Mouse (Mus musculus): ENCODE data around the gene Tex21. TPM values are rescaled to one million over a fixed set of nuclear protein-coding genes. Genes with fewer than 3 reads are reported as not detected.
A peak's percentile ranks its signal among the peaks of the same experiment; 100 is the strongest.
"Not testable (repeated sequence)": the region's sequence is repeated elsewhere in the genome, so short reads cannot be mapped to it uniquely, and the experiment has no call there.

The Tex21 gene
- polyA plus RNA-seq, 1 experiment from 2014 or later = not detected

DNA sequence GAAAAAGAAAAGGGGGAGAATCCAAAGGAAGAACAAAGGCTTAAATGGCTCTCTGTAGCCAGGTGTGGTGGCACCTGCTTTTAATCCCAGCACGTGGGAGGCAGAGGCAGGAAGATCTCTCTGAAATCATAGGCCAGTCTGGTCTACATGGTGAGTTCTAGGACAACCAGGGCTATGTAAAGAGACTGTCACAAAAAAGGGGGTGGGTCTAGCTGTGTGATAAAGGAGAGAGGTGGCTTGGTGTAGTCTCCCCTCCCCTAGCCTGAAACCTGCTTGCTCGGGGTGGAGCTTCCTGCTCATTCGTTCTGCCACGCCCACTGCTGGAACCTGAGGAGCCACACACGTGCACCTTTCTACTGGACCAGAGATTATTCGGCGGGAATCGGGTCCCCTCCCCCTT is 24.4 kb downstream of the Tex21 start:
- not testable (repeated sequence) for H3K36me3 ChIP-seq; H3K4me1 ChIP-seq; H3K4me3 ChIP-seq; H3K27ac ChIP-seq (replicated peaks); H3K27me3 ChIP-seq (ENCODE audit: low read depth, poor library complexity, severe bottlenecking); H3K9me3 ChIP-seq (replicated peaks); DNase-seq (ENCODE audit: low spot score)
- 59% methylated on average over 3 of the region's 8 CpGs for WGBS

GRCm38 (mm10) chr12:76216716-76217115 is 29.8 kb downstream of the Tex21 start:
- Histone ChIP-seq H3K9me3 (replicated peaks) (no peaks in the 10 kb centered on the region), H3K4me1 (no peaks in the 10 kb centered on the region), H3K27ac (replicated peaks) (no peak overlapping the region), H3K36me3 (no peaks in the 10 kb centered on the region), H3K27me3 (ENCODE audit: low read depth, poor library complexity, severe bottlenecking) (no peaks in the 10 kb centered on the region), H3K4me3 (no peak overlapping the region)
- DNase-seq (ENCODE audit: low spot score) = no peak
- 70% methylated on average over 11 of the region's 11 CpGs for WGBS

- no peak overlapping the region for H3K27ac ChIP-seq (replicated peaks)
- no peaks in the 10 kb centered on the region for H3K36me3 ChIP-seq
- no peaks in the 10 kb centered on the region for H3K9me3 ChIP-seq (replicated peaks)
- no peaks in the 10 kb centered on the region for H3K27me3 ChIP-seq (ENCODE audit: low read depth, poor library complexity, severe bottlenecking)
- WGBS = 28% methylated on average over 5 of the region's 5 CpGs
- H3K4me1 ChIP-seq = no peaks in the 10 kb centered on the region
- DNase-seq (ENCODE audit: low spot score) = no peak
- no peak overlapping the region for H3K4me3 ChIP-seq
These were observed 31.4 kb downstream of the Tex21 start for GRCm38 (mm10) chr12:76215121-76215520.

- WGBS = 93% methylated on average over 5 of the region's 5 CpGs
- Histone ChIP-seq H3K27me3 (ENCODE audit: low read depth, poor library complexity, severe bottlenecking) (no peaks in the 10 kb centered on the region), H3K36me3 (no peaks in the 10 kb centered on the region), H3K9me3 (replicated peaks) (no peaks in the 10 kb centered on the region), H3K4me3 (no peak overlapping the region), H3K27ac (replicated peaks) (no peak overlapping the region), H3K4me1 (no peaks in the 10 kb centered on the region)
- no peak for DNase-seq (ENCODE audit: low spot score)
These were observed 37.0 kb downstream of the Tex21 start for GRCm38 (mm10) chr12:76209429-76209974.

GRCm38 (mm10) chr12:76200326-76200725 is 46.2 kb downstream of the Tex21 start:
- Histone ChIP-seq H3K4me3 (no peak overlapping the region), H3K27ac (replicated peaks) (no peak overlapping the region), H3K36me3 (no peaks in the 10 kb centered on the region), H3K9me3 (replicated peaks) (no peaks in the 10 kb centered on the region), H3K27me3 (ENCODE audit: low read depth, poor library complexity, severe bottlenecking) (peaks cover 13% of the 10 kb centered on the region), H3K4me1 (peaks cover 18% of the 10 kb centered on the region)
- DNase-seq (ENCODE audit: low spot score) = no peak
- WGBS = 72% methylated on average over 4 of the region's 4 CpGs

DNA sequence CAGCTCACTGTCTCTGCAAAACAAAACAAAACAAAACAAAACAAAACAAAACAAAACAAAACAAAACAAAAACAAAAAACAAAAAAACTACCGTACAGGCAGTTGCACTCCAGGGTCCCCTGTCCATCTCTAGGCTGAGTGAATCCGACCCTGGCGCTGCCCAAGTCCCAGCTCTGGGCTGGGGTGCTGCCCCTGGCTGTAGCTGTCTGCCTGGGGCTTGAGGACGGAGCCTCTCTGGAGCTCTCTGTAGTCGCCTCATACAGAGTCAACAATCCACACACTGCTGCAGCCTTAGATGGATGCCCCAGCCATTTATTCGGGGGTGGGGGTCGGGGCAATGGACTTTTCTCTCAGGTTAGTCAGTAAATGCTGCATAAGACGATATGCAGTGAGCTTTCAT is 49.5 kb downstream of the Tex21 start:
- Histone ChIP-seq H3K4me3 (peak overlapping the region; percentile 52), H3K4me1 (peaks cover 18% of the 10 kb centered on the region), H3K36me3 (no peaks in the 10 kb centered on the region), H3K27me3 (ENCODE audit: low read depth, poor library complexity, severe bottlenecking) (peaks cover 31% of the 10 kb centered on the region), H3K9me3 (replicated peaks) (no peaks in the 10 kb centered on the region), H3K27ac (replicated peaks) (peak overlapping the region; percentile 75)
- no peak for DNase-seq (ENCODE audit: low spot score)
- 37% methylated on average over 8 of the region's 8 CpGs for WGBS

- Histone ChIP-seq H3K27ac (replicated peaks) (peak overlapping the region; percentile 75), H3K27me3 (ENCODE audit: low read depth, poor library complexity, severe bottlenecking) (peaks cover 31% of the 10 kb centered on the region), H3K4me3 (peak overlapping the region; percentile 52), H3K4me1 (peaks cover 18% of the 10 kb centered on the region), H3K9me3 (replicated peaks) (no peaks in the 10 kb centered on the region), H3K36me3 (no peaks in the 10 kb centered on the region)
- peak; percentile 81 for DNase-seq (ENCODE audit: low spot score)
- 7% methylated on average over 6 of the region's 6 CpGs for WGBS
These were observed 49.9 kb downstream of the Tex21 start for GRCm38 (mm10) chr12:76196709-76197054.

- Histone ChIP-seq H3K4me1 (peaks cover 18% of the 10 kb centered on the region), H3K27ac (replicated peaks) (peak overlapping the region; percentile 73), H3K4me3 (peak overlapping the region; percentile 52), H3K36me3 (no peaks in the 10 kb centered on the region), H3K27me3 (ENCODE audit: low read depth, poor library complexity, severe bottlenecking) (peaks cover 31% of the 10 kb centered on the region), H3K9me3 (replicated peaks) (no peaks in the 10 kb centered on the region)
- WGBS = under 1% methylated on average over 22 of the region's 22 CpGs
- peak; percentile 82 for DNase-seq (ENCODE audit: low spot score)
These were observed 50.4 kb downstream of the Tex21 start for GRCm38 (mm10) chr12:76195912-76196708.

DNA sequence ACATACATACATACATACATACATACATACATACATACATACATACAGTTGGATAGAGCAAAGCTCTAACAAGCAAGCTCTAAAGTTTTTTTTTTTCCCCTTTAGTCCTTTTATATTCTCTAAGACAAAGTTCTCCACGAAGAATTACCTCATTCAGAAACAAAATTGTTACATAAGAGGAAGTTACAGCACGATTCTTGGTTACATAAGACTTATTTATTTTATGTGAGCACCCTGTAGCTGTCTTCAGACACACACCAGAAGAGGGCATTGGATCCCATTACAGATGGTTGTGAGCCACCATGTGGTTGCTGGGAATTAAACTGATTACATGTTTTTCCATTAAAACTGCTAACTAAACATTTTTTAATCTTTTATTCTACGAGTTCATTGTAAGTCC is 52.0 kb downstream of the Tex21 start:
- Histone ChIP-seq H3K36me3 (no peaks in the 10 kb centered on the region), H3K27ac (replicated peaks) (no peak overlapping the region), H3K9me3 (replicated peaks) (no peaks in the 10 kb centered on the region), H3K4me3 (no peak overlapping the region), H3K4me1 (peaks cover 18% of the 10 kb centered on the region), H3K27me3 (ENCODE audit: low read depth, poor library complexity, severe bottlenecking) (peaks cover 31% of the 10 kb centered on the region)
- no peak for DNase-seq (ENCODE audit: low spot score)
- 78% methylated on average over 3 of the region's 3 CpGs for WGBS

GRCm38 (mm10) chr12:76190940-76191339 is 55.6 kb downstream of the Tex21 start:
- Histone ChIP-seq H3K36me3 (no peaks in the 10 kb centered on the region), H3K27me3 (ENCODE audit: low read depth, poor library complexity, severe bottlenecking) (peaks cover 21% of the 10 kb centered on the region), H3K4me1 (peaks cover 5% of the 10 kb centered on the region), H3K27ac (replicated peaks) (no peak overlapping the region), H3K4me3 (no peak overlapping the region), H3K9me3 (replicated peaks) (no peaks in the 10 kb centered on the region)
- 49% methylated on average over 11 of the region's 11 CpGs for WGBS
- DNase-seq (ENCODE audit: low spot score) = peak; percentile 34

DNA sequence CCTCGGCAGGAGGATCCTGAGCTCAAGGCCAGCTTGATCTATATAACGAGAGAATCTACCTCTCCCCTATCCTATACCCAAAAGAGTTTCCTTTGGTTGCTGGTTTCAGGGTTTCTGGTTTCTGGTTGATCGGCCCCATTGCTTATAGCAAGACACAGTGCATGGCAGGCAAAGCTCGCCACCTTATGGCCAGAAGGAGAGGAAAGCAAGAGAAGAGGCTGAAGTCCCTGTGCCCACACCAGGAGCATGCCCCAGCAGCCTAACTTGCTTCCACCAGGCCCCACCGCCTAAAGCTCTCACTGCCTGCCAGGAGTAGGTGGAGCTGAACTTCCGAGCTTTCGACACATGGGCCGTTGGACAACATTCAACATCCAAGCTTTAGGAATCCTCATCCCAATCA is 58.7 kb downstream of the Tex21 start:
- H3K4me3 ChIP-seq = no peak overlapping the region
- no peak overlapping the region for H3K27ac ChIP-seq (replicated peaks)
- H3K4me1 ChIP-seq = no peaks in the 10 kb centered on the region
- H3K27me3 ChIP-seq (ENCODE audit: low read depth, poor library complexity, severe bottlenecking) = no peaks in the 10 kb centered on the region
- 47% methylated on average over 8 of the region's 8 CpGs for WGBS
- H3K9me3 ChIP-seq (replicated peaks) = no peaks in the 10 kb centered on the region
- peak; percentile 23 for DNase-seq (ENCODE audit: low spot score)
- H3K36me3 ChIP-seq = no peaks in the 10 kb centered on the region

- Histone ChIP-seq H3K4me1 (no peaks in the 10 kb centered on the region), H3K9me3 (replicated peaks) (no peaks in the 10 kb centered on the region), H3K27me3 (ENCODE audit: low read depth, poor library complexity, severe bottlenecking) (no peaks in the 10 kb centered on the region), H3K27ac (replicated peaks) (no peak overlapping the region), H3K36me3 (no peaks in the 10 kb centered on the region), H3K4me3 (no peak overlapping the region)
- 96% methylated on average over 1 of the region's 1 CpGs for WGBS
- DNase-seq (ENCODE audit: low spot score) = no peak
These were observed 60.1 kb downstream of the Tex21 start for GRCm38 (mm10) chr12:76186473-76186872.

DNA sequence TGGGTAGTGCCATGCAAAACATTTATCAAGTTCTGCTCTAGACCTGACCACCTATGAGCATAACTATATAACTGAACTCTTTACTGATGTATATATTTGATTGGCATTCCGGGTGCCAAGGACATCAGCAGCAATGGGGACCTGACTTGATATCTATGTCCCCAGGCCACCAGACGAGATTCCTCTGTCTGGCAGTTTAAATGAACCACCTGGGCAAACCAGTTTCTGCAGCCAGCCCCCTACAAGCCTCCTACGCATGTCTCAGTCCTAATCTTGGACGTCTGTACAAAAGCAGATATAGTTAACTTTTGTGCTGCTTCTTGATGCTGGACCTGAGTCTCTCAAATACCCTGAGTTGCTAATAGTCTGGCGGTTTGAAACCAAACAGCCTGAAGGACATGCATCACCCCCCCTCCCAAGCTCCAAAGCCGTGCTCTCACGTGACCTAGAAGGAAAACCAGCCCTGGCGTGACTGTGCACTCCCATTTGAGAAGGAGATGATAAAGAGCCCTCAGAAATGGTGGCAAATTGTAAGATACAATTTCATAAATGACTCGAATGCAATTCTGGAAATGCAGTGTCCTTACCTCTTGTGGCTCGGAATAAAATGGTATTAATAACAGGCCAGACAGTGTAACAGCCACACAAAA is 61.3 kb downstream of the Tex21 start:
- Histone ChIP-seq H3K27ac (replicated peaks) (no peak overlapping the region), H3K4me3 (no peak overlapping the region), H3K36me3 (no peaks in the 10 kb centered on the region), H3K4me1 (no peaks in the 10 kb centered on the region), H3K27me3 (ENCODE audit: low read depth, poor library complexity, severe bottlenecking) (no peaks in the 10 kb centered on the region), H3K9me3 (replicated peaks) (no peaks in the 10 kb centered on the region)
- no peak for DNase-seq (ENCODE audit: low spot score)
- 83% methylated on average over 10 of the region's 10 CpGs for WGBS

Measured in midbrain, embryonic 10.5 days (tissue).